8 mouse cellular contexts compared by ENCODE assay signal in genomic region chr11:100362209-100362978, GRCm38 (mm10). TPM values are rescaled to one million over a fixed set of nuclear protein-coding genes. Genes with fewer than 3 reads are reported as not detected.
DNase-seq lines count a peak whose midpoint lies in the region; ATAC-seq and TF ChIP-seq lines count a peak whose summit lies in the region.

No protein-coding gene starts in this region.

- no peak overlapping the region for H3K4me3 ChIP-seq in kidney, adult 2 months (ENCODE audit: insufficient read depth, low read depth, low read length)
- H3K4me3 ChIP-seq in limb, embryonic 11.5 days (ENCODE audit: low read depth, low read length): no peak overlapping the region

- DNase-seq in B cell, adult 2 months: peak; percentile 87
- DNase-seq in adrenal gland, adult 8-10 months: peak; percentile 43
- peak; percentile 78 for DNase-seq in embryo, embryonic 11 days
- peak; percentile 56 to 78 for DNase-seq in gastrocnemius, postnatal 4 days (ENCODE audit: low spot score in 2 of 2)
- DNase-seq in kidney, adult 2 months: peak; percentile 78
- DNase-seq in limb, embryonic 11.5 days (ENCODE audit: low spot score): peak; percentile 90
- DNase-seq in naive thymus-derived CD4-positive, alpha-beta T cell, adult 2 months (ENCODE audit: low read depth): peak; percentile 87
- DNase-seq in splenic B cell, adult 2 months (ENCODE audit: low read depth, low spot score): peak; percentile 84

- no peaks in the 10 kb centered on the region for H3K4me1 ChIP-seq in kidney, adult 2 months (ENCODE audit: control insufficient read depth, insufficient read depth, low read length)
- H3K4me1 ChIP-seq in limb, embryonic 11.5 days (ENCODE audit: control insufficient read depth, insufficient read depth, low read length): no peaks in the 10 kb centered on the region

- 9% methylated on average over 8 of the region's 8 CpGs for WGBS in kidney, adult 2 months
- WGBS in limb, embryonic 11.5 days: 16% methylated on average over 8 of the region's 8 CpGs

- H3K9me3 ChIP-seq in limb, embryonic 11.5 days (ENCODE audit: control insufficient read depth, low read length): no peaks in the 10 kb centered on the region

- no peaks in the 10 kb centered on the region for H3K27me3 ChIP-seq in kidney, adult 2 months (replicated peaks; ENCODE audit: control insufficient read depth, insufficient read depth, low read length)
- peaks cover 17% of the 10 kb centered on the region for H3K27me3 ChIP-seq in limb, embryonic 11.5 days (ENCODE audit: control insufficient read depth, insufficient read depth, low read length)
- H3K27me3 ChIP-seq in splenic B cell, adult 2 months (ENCODE audit: control insufficient read depth, insufficient read depth, low read length, poor library complexity, severe bottlenecking): no peaks in the 10 kb centered on the region

- no peak overlapping the region for H3K9ac ChIP-seq in limb, embryonic 11.5 days (ENCODE audit: low read length)

- H3K36me3 ChIP-seq in kidney, adult 2 months (ENCODE audit: control insufficient read depth, insufficient read depth, low read length): no peaks in the 10 kb centered on the region
- H3K36me3 ChIP-seq in limb, embryonic 11.5 days (ENCODE audit: control insufficient read depth, insufficient read depth, low read length): no peaks in the 10 kb centered on the region
- H3K36me3 ChIP-seq in splenic B cell, adult 2 months (ENCODE audit: control insufficient read depth, insufficient read depth, low read length, poor library complexity, severe bottlenecking): no peaks in the 10 kb centered on the region

- no peak overlapping the region for H3K27ac ChIP-seq in kidney, adult 2 months (ENCODE audit: insufficient read depth, low read depth, low read length)
- no peak overlapping the region for H3K27ac ChIP-seq in limb, embryonic 11.5 days (replicated peaks; ENCODE audit: low read depth, low read length)

- TF ChIP-seq POLR2A in kidney, adult 2 months (IDR thresholded peaks at IDR 0.05; ENCODE audit: low read depth, low read length): no peak

- peak; percentile 58; the same call in 1 of the 2 replicates for ATAC-seq in limb, embryonic 11.5 days (ENCODE audit: insufficient number of reproducible peaks, low FRiP score, low TSS enrichment, low read depth)

- peak; percentile 94 for TF ChIP-seq CTCF in kidney, adult 2 months (conservative IDR thresholded peaks at IDR 0.05; ENCODE audit: insufficient read depth, insufficient read length, low read depth, low read length)

- H3K4me2 ChIP-seq in limb, embryonic 11.5 days (ENCODE audit: low read depth, severe bottlenecking): no peak overlapping the region

RNA-seq across cellular contexts. Expression of gene Hap1, which starts 6.5 kb away (rescaled TPM):
- 100 to 1,000 TPM in 2 of 4 experiments, 10 to 100 TPM in 2; 50.2 to 117 (median 83.7) TPM for total RNA-seq in adrenal gland, adult 8-10 months (2022)
- 1 to 10 TPM; 1.5 to 1.7 TPM for total RNA-seq in gastrocnemius, postnatal 4 days (2021)
- polyA plus RNA-seq in kidney, adult 2 months (2012; rRNA removed): 3.0 and 3.6 TPM in 2 replicates
- 0.38 and 0.39 TPM in 2 replicates for polyA plus RNA-seq in limb, embryonic 11.5 days (2014; fragmentation: Nextera tagmentation; extraction: Ambion mirVana)

RNA-seq across cellular contexts. Expression of gene Gast, which starts 28.2 kb away (rescaled TPM):
- not detected for total RNA-seq in adrenal gland, adult 8-10 months (2022)
- total RNA-seq in gastrocnemius, postnatal 4 days (2021): not detected
- not detected in 2 replicates for polyA plus RNA-seq in kidney, adult 2 months (2012; rRNA removed)
- polyA plus RNA-seq in limb, embryonic 11.5 days (2014; fragmentation: Nextera tagmentation; extraction: Ambion mirVana): not detected in 2 replicates

RNA-seq across cellular contexts. Expression of gene Jup, which starts 35.2 kb away (rescaled TPM):
- total RNA-seq in adrenal gland, adult 8-10 months (2022): 100 to 1,000 TPM in 1 of 4 experiments, 10 to 100 TPM in 3; 57.5 to 101 (median 82.0) TPM
- total RNA-seq in gastrocnemius, postnatal 4 days (2021): 10 to 100 TPM; 80.4 to 91.4 TPM
- polyA plus RNA-seq in kidney, adult 2 months (2012; rRNA removed): 220 and 229 TPM in 2 replicates
- 29.8 and 32.3 TPM in 2 replicates for polyA plus RNA-seq in limb, embryonic 11.5 days (2014; fragmentation: Nextera tagmentation; extraction: Ambion mirVana)

RNA-seq across cellular contexts. Expression of gene Eif1, which starts 42.7 kb away (rescaled TPM):
- total RNA-seq in adrenal gland, adult 8-10 months (2022): 1,000 to 10,000 TPM in 3 of 4 experiments, 100 to 1,000 TPM in 1; 987 to 1,365 (median 1,077) TPM
- total RNA-seq in gastrocnemius, postnatal 4 days (2021): 100 to 1,000 TPM; 842 to 874 TPM
- polyA plus RNA-seq in kidney, adult 2 months (2012; rRNA removed): 116 and 173 TPM in 2 replicates
- polyA plus RNA-seq in limb, embryonic 11.5 days (2014; fragmentation: Nextera tagmentation; extraction: Ambion mirVana): 1,608 and 1,642 TPM in 2 replicates

RNA-seq across cellular contexts. Expression of gene P3h4, which starts 52.2 kb away (rescaled TPM):
- total RNA-seq in adrenal gland, adult 8-10 months (2022): 10 to 100 TPM; 28.4 to 63.1 (median 42.6) TPM
- total RNA-seq in gastrocnemius, postnatal 4 days (2021): 10 to 100 TPM; 27.4 to 29.4 TPM
- polyA plus RNA-seq in kidney, adult 2 months (2012; rRNA removed): 11.9 and 13.9 TPM in 2 replicates
- 36.7 and 40.2 TPM in 2 replicates for polyA plus RNA-seq in limb, embryonic 11.5 days (2014; fragmentation: Nextera tagmentation; extraction: Ambion mirVana)

Comparison
In these comparisons a context has a peak if more than half of its experiments do, and no peak if none do; other contexts are left out.
1. RNA of gene Hap1, which starts 6.5 kb away (total RNA-seq): 50.2 to 117 TPM in adrenal gland, adult 8-10 months; 1.5 to 1.7 TPM in gastrocnemius, postnatal 4 days; every median in the first group is over 10 times any median in the second.
2. Peak in every context shown above with its lines, with median percentiles within 50 percentile points of each other: DNase-seq.